Mouse (Mus musculus) ovary, postnatal 36 days (tissue): ENCODE measurements around the gene Gpr137.
"Not testable (repeated sequence)": the region's sequence is repeated elsewhere in the genome, so short reads cannot be mapped to it uniquely, and the experiment has no call there.

Experiments
- DNase-seq: peaks from one replicate; pipeline ENCODE4 v3.0.0; 2022; ENCODE audit warnings: low spot score, mixed read lengths

Gpr137 gene

DNA sequence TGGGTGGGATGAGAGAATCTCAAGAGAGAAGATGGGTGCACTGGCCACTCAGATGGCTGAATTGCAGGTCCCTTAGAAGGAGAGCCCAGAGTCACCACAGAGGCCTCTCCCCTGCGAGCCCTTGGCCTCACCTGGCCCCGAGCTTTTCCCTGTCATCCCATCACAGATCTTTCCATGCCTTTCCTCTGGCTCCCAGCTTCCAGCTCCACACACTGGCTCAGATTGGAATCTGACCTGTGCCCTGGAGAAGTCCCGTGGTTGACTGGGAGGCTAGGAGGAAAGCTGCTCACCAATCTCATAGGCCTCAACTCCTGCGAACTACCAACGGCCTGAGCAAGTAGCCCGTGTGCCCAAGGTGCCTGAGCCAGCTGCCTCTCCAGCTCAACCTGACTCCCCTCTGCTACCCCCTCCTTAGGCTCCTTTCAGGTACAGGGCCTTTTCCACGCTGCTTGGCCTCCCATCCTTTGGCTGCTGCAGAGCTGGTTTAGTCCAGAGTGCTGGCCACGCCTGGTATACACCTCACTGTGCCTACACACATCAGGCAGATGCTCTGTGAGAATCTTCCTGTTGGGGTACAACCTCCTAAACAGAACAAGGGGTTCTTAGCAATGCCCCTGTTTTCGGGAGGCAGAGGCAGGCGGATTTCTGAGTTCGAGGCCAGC lies 36.7 kb downstream of the Gpr137 start:
- DNase-seq, result no peak

DNA sequence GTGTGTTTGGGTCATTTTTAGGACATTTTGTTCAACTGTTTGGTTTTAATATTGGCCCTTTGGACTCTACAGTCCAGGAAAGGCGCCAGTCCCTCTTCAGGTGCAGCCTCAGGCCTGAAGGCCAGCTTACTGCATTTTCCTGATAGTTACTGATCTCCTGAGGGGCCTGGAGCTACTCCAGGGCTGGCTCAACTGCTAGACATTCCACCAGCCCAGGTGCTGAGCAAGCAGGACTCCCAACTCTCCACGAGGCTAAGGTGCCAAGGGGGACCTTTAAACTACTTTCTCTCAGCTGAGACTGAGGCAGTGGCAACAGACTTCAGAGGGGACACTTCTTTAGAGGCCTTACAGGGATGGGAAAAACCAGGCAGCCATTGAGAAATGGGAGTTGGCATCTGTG lies 37.4 kb downstream of the Gpr137 start:
- no peak for DNase-seq

DNA sequence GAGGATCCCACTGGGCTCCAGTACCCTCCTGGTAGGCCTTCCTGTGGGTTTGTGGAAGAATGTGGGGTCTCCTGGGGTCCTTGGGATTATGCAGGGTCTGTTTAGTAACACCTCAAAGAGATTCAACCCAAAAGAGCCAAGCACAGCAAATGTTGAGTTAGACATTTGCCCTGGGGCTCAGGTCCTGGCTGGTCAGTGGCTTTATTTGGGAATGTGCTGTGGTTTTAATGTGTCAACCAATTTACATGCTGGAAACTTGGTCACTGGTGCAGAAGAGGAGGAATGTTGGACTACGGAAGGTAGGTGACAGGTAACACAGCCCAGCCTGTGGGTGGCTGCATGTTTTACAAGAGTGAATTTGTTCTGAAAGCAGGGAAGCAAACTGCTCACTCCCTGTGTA lies 39.2 kb downstream of the Gpr137 start:
- DNase-seq, result no peak

DNA sequence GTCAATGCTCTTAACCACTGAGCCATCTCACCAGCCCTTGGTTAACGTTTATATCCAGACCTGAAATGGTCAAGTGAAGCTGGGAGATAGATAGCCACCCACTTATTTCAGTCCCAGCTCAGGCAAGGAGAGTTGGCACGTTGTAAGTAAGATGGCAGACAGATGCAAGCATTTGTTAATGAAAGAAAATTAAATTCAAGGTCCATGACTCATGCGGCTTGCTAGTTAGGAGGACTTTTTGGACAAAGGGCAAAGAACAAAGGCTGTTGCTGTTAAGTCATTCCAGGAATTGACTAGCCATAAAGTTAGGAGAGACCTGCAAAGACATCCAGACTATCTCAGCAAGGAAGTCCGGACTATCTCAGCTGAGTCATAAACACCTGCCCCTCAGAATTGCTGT lies 42.6 kb downstream of the Gpr137 start:
- DNase-seq, result no peak

DNA sequence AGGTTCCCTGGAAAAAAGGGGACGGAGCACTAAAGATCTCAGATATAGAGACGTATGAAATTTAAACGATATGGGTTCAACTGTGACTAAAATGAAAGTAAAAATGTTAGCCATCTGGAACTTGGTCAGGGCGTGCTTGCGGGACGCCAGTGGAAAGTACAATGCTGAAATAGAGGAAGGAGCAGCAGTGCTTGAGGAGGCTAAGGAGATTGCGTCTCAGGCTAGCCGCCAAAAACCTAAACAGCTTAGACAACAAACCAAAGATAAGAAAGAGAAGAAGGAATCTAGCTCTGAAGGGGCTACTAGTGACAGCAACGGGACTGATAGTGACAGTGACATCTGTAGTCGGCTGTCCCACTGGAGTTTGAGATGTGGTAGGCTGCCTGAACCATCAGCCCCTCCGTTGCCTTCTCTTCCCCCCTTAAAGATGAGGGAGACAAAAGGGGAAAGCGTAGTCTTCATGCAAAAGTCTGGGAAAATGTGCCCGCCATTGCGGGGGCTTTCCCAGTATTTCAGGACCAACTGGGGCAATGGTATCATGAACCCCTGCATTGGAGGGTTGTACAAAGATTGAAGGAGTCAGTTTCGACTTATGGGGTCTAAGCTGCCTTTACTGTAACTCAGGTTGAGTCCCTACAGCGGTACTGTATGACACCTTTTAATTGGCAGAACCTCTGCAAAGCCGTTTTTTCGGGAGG lies 46.5 kb downstream of the Gpr137 start:
- not testable (repeated sequence) for DNase-seq

DNA sequence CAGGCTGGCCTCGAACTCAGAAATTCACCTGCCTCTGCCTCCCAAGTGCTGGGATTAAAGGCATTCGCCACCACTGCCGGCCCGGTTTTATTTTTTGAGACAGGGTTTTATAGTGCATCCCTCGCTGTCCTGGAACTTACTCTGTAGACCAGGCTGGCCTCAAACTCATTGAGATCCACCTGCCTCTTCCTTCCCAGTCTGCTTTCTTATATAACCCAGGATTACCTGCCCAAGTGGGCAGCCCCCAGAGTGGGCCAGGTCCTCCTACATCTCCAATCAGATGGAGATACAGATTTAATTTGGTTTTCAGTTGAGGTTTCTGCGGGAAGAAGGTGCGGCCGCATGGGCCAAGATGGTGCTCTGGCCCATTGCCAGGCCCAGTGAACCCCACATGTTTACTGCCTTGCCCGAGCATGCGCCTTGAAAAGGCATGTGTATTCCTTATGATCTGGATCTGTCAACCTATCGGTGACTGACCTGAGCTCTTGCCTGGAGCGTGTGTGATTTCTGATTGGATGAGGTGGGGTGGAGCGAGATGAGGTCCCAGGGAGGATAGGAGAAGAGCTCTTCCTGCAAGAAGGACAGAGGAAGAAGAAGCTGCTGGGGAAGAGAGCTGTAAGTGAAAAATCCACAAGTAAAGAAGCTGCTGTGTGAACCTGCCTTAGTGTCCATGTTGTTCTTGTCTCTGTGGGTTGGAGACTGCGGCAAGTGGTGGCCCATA lies 48.4 kb downstream of the Gpr137 start:
- no peak for DNase-seq

DNA sequence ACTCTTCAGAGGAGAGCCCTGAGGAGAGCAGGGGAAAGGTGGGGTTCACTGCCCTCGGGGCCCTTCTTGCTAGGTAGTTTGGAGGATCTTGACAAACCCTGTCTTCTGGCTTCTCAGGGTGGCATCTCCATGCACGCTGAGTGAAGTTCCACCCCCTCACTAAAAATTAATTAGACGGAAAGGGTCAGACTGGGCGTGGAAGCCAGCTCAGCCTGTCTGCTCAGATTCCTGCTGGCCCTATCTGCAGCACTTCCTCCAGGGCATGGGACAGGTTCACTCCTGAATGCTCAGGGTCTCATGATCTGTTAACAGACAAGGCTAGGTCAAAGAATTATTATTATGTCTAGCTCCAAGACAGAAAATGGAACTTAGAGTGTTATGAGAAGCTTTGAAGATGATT lies 49.8 kb downstream of the Gpr137 start:
- DNase-seq, result no peak
